Mouse (Mus musculus) bone marrow, adult 2 months (tissue): Measurements from ENCODE around the gene Mindy4.

Source experiments
- CTCF ChIP-seq: fragments of 200-500 bp; IDR thresholded peaks from 2 replicates; pipeline ENCODE4 v1.5.1; 2011; ENCODE audit warnings: low read length, control low read depth; ENCODE audit not compliant: control insufficient read depth, insufficient read depth
- POLR2A ChIP-seq: fragments of 200-500 bp; IDR thresholded peaks from 2 replicates; pipeline ENCODE4 v1.6.1; 2011; ENCODE audit warnings: low read depth, mild to moderate bottlenecking, control low read depth, low read length, borderline replicate concordance; ENCODE audit not compliant: control insufficient read depth

DNA sequence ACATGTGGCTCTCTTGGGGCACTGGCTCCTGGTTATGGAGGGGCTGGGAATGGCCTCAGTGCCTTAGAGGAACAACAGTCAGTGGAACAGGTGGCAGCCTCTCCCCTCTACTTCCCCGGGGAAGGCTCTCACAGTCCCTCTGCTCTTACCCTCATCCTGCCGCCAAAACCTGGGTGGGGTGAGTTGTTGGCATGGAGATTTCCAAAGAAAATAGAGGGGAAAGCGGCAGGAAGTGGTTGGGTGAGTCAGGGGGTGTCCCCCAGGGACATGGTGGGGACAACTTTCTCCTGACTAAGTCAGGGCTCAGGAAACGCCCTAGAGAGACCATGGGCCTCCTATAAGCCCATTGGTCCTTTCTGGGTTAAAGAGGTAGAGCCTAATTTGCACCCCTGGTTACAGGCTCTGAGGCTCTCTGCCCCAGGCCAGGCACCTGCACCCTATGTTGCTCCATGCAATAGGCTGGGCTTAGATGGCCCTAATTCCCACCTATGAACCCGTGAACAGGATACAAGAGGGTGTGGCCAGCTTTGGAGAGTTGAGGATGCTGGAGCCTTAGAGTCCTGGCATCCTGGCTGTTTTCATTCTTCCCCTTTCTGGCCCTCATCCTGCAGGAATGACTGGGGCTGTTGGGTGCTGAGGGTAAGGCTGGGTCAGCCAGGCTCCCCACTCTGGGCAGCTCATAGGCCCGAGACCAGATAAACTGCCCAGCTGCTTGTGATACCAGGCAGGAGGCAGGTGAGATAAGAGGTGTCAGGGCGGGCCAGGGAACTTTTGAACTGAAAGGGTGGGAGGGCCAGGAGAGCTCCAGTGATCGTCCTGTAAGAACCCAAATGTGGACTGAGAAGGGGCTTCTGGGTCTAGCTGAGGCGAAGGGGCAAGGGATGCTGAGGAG lies 136.0 kb downstream of the Mindy4 start:
- peak; percentile 69; the same call in 1 of the 2 replicates for TF ChIP-seq POLR2A
- no peak for TF ChIP-seq CTCF
